ENCODE assay signal across 12 mouse cellular contexts in genomic region chr3:9145612-9146011, GRCm38 (mm10).
"Had no signal": no experiment of that assay in that cellular context is flagged by ENCODE, and none has a peak within 500 bp of the region (broad histone marks: within the 10 kb centered on the region; RNA-seq: fewer than 3 reads in every experiment).

No protein-coding gene starts in this region.

- DNase-seq: kidney, adult 9 months; kidney, postnatal 36 days; layer of hippocampus, adult 9-11 months; layer of hippocampus, postnatal 36 days; liver; liver, embryonic 13.5 days; liver, postnatal 0 days; midbrain, embryonic 14.5 days; right cerebral cortex, postnatal 4 days; spleen, adult 18-20 months; thymus, adult 2 months; thymus, postnatal 36 days had no signal
